Mouse (Mus musculus) CD4-positive helper T cell, adult 2 months (primary cell): Measurements from ENCODE around the gene Prkca.

Experiments
- DNase-seq: peaks from one replicate; pipeline ENCODE4 v3.0.0-alpha.2; 2012; ENCODE audit warnings: low read depth, missing footprints, low spot score

Prkca gene

GRCm38 (mm10) chr11:108295373-108295772 is 48.4 kb downstream of the Prkca start:
- no peak for DNase-seq

GRCm38 (mm10) chr11:108294305-108294813 is 49.4 kb downstream of the Prkca start:
- DNase-seq, result no peak

- no peak for DNase-seq
Measured at GRCm38 (mm10) chr11:108293843-108294242, 49.9 kb downstream of the Prkca start.

GRCm38 (mm10) chr11:108289192-108289591 is 54.5 kb downstream of the Prkca start:
- DNase-seq, result no peak

GRCm38 (mm10) chr11:108287321-108287720 is 56.4 kb downstream of the Prkca start:
- no peak for DNase-seq

GRCm38 (mm10) chr11:108285046-108285445 is 58.7 kb downstream of the Prkca start:
- DNase-seq, result no peak

- no peak for DNase-seq
Measured at GRCm38 (mm10) chr11:108282850-108283459, 60.8 kb downstream of the Prkca start.

- no peak for DNase-seq
Measured at GRCm38 (mm10) chr11:108279748-108280373, 63.9 kb downstream of the Prkca start.

GRCm38 (mm10) chr11:108277096-108277495 is 66.6 kb downstream of the Prkca start:
- no peak for DNase-seq

- no peak for DNase-seq
Measured at GRCm38 (mm10) chr11:108276148-108276547, 67.6 kb downstream of the Prkca start.

GRCm38 (mm10) chr11:108274046-108274445 is 69.7 kb downstream of the Prkca start:
- no peak for DNase-seq

- peak; percentile 83 for DNase-seq
Measured at GRCm38 (mm10) chr11:108273415-108273965, 70.2 kb downstream of the Prkca start.

- DNase-seq, result peak; percentile 83
Measured at GRCm38 (mm10) chr11:108272601-108273414, 70.9 kb downstream of the Prkca start.

GRCm38 (mm10) chr11:108271305-108271704 is 72.4 kb downstream of the Prkca start:
- peak; percentile 88 for DNase-seq

- DNase-seq, result no peak
Measured at GRCm38 (mm10) chr11:108269516-108269915, 74.2 kb downstream of the Prkca start.

- DNase-seq, result peak; percentile 10
Measured at GRCm38 (mm10) chr11:108268421-108269322, 75.1 kb downstream of the Prkca start.

GRCm38 (mm10) chr11:108267825-108268224 is 75.9 kb downstream of the Prkca start:
- DNase-seq, result no peak

- no peak for DNase-seq
Measured at GRCm38 (mm10) chr11:108267066-108267465, 76.7 kb downstream of the Prkca start.

- no peak for DNase-seq
Measured at GRCm38 (mm10) chr11:108263868-108264267, 79.9 kb downstream of the Prkca start.

- DNase-seq, result no peak
Measured at GRCm38 (mm10) chr11:108263406-108263805, 80.3 kb downstream of the Prkca start.

- no peak for DNase-seq
Measured at GRCm38 (mm10) chr11:108261751-108262160, 82.0 kb downstream of the Prkca start.
